Mouse (Mus musculus) skeletal muscle tissue, adult 2 months (tissue): ENCODE measurements at regions not wholly inside any gene's neighbourhood (a gene's known extent, or its start where the extent isn't known, plus 50 kb on each side); places are given as distances from the start of the nearest gene placed in this dataset.

Experiments
- DNase-seq: peaks from one replicate; pipeline ENCODE4 v3.0.0-alpha.2; 2012; ENCODE audit warnings: low read depth, low spot score

DNA sequence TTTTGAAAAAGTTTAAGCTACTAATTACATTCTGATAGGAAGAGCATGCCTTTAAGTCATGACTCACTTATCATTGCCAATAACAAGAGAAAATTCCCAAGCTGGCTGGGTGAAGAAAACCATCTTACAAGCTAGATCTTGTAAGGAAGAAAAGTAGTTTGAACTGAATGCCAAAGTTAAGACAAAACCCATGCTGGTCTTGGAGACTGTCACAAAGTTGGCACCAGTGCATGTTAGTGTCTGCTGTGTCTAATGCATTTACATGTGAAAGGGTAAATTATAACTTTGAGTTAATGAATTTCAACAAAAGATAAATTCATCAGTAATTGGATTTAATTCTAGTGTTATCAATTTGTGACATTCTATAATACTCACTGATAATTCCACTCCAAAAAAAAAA lies 533.6 kb upstream of the Fam241a start:
- no peak for DNase-seq

DNA sequence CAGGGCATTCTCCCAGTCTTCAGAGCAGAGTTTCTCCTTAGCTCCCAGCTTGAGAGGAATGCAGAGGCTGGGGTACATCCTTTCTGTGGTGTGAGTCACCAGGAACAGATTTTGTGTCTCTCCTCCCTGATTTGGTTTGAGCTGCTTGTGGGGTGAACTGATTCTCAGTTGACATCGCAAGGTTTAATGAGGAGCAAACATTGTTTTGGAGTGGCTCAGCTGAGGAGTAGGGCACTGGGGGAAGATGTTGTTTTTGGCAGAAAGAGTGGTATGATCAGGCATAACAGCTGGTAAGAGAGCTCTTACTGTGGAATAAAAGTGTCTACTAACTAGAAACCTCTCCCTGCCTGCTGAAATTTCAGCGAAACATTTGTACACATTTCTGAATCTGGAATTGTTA lies 519.4 kb upstream of the Fam241a start:
- no peak for DNase-seq

DNA sequence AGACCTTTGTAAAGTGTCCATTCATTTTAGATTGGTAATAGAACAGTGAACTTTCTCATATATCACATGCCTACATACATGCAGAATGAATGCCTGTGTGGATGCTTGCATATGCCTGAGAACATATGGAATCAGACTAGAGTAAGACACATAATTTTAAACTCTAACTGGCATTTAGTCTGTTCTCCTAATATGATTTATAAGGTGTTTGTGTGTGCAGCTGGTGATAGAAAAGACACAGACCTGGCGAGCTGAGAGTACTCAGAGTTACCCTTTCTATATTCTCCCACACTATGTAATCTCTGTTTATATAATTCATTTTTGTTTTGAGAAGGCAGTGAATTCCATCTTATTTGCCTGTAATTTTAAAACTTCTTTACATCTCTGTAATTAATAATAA lies 517.4 kb upstream of the Fam241a start:
- no peak for DNase-seq

DNA sequence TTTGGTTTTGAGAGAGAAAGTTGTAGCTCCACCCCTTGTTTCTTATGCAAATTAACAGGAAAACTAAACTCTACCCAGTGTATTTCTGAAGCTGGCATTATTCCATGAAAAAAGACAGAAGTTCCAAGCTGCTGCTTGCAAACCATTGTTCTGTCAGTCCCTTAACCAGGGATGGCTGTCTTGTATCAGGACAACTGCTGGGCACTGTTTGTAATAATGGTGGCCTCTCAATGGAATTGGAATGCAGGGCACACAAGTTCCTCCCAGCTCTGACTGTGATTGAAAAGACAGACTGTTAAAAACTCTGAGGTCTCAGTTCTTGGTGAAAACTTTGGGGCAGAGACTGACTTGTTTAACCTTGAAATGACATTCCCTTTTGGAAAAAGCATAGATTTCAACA lies 516.0 kb upstream of the Fam241a start:
- DNase-seq: no peak

DNA sequence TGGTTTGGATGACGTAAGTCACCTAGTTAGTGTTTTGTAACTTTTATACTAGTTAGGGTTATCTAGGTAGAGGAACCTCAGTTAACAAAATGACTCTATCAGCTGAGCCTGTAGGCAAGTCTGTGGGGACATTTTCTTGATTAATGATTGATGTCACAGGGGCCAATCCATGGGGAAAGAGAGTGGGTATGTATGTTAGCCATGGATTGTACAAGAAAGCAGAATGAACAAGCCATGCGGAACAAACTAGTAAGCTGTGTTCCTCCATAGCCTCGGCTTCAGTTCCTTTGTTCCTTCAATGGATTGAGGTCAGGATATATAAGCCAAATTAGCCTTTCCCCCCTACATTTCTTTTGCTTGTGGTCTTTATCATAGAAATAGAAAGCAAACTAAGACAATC lies 498.7 kb upstream of the Fam241a start:
- DNase-seq: no peak

DNA sequence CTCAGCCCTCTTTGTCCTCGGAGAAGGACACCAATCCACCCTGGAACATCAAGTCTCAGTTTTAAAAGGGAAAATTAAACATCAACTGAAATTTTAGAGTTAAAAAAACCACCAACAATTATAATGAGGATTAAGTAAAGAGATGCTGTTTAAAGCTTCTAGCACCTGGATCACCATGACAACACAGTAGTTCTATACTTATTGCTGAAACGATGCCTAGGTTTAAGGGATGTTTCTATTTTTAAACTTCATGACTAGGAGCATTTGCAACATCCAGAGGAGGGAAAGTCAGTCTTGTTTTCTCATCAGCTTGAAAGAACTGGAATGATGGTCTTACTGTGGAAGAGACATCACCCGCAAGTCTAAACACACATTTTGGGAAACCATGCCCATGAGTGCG lies 484.5 kb upstream of the Fam241a start:
- DNase-seq: no peak

DNA sequence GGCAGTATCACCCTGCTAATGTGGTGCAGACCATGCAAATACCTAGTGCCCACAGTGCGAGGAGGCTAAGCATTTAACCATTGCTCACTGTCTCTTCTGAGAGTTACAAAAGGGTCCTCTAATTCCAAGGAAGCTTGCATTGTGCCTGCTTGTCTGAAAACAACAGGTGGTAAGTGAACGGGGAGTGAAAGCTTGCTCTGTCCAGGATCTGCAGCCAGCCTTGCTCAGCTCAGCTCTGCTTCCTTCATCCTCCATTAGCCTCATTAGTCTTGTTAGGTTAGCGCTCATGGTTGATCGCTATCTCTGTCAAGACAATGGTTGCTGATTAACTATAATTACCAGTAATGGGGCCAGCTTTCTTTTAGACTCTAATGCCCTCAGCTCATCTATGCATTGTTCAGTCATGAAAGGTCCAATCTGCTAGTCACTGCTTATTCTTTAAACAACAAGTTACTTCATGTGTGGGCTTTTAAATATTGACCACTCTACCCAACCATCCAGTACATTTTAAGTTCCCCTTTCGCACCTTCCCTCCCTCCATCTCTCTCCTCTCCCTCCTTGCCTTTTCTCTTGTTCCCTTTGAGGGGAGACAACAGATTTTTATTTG lies 473.5 kb upstream of the Fam241a start:
- no peak for DNase-seq

DNA sequence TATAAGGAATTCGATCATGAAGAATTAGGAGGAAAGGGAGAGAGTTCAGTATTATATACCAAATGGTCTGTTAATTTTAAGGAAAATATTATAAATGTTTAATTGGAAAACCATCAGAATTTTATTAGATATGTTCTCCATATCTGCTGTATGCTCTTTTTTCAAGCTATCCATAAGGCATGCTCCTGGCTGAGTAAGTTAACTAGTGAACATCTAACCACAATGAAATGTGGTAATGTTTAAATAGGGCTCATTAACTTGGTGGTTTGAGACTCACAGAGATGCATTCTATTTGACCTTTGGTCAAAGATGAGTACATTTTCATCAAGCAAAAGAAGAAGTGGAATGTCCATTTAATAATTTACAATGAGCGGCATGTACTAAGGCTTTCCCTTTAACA lies 466.2 kb upstream of the Fam241a start:
- no peak for DNase-seq

DNA sequence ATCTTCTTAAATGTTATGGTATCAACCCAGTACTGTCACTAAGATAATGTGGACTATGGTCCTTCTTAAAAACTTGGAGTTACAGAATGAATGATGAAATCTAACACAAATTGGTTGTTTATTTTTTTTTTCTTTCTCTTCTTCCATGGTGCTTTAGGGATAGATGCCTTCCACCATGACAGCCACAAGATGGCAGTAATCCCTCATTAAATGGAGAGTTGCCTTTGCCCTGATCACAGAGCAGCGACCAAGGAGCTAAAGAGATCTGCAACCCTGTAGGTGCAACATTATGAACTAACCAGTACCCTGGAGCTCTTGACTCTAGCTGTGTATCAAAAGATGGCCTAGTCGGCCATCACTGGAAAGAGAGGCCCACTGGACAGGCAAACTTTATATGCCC lies 453.0 kb upstream of the Fam241a start:
- DNase-seq: peak; percentile 24

DNA sequence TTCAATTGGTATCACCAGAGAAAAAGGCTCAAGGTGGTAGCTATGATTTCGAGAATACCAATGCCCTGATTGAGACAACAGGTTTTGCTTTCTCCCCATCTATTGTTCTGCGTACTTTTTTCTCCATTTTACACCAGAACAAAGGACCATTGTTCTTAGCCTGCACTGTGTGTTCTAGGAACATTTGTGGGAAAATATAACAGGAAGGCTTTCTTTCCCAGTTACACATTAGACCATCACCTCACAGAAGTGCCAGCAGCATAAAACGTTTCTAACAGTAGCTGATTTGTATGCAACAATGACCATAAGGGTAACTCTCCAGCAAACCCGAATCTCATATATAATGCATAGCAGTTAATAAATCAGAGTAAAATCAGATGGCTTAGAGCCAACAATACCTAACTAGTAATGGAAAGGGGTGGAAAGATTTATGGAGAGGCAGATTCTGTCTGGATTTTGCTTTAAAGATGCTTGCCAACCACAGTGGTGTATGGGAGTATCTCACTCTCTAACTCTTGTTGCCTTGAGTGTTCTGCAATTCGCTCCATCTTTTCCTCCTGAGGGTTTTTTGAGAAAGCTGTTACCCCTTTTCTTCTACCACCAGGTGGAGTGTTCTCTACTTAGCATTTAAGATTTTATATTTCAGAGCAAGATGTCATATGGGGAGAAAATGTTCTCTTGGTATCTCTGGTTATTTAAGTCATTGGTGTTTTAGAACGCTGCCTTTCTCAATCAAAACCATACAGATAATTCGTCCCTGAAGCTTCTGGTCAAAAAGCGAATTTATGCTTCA lies 451.9 kb upstream of the Fam241a start:
- no peak for DNase-seq

DNA sequence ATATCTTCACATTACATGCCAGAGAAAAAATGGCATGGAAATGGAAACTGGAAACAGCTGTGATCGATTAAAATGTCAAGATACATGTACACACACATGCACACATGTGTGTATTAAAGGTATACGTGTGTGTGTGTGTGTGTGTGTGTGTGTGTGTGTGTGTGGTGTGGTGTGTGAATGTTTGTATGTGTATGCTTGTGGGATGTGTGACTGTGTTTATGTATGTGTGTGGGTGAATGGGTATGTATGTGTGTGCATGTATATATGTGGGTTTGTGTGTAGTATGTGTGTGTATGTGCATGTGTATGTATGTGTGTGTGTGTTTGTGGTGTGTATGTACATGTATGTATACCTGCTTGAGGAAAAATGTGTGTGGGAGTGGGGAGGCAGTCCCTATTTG lies 441.4 kb upstream of the Fam241a start:
- no peak for DNase-seq

DNA sequence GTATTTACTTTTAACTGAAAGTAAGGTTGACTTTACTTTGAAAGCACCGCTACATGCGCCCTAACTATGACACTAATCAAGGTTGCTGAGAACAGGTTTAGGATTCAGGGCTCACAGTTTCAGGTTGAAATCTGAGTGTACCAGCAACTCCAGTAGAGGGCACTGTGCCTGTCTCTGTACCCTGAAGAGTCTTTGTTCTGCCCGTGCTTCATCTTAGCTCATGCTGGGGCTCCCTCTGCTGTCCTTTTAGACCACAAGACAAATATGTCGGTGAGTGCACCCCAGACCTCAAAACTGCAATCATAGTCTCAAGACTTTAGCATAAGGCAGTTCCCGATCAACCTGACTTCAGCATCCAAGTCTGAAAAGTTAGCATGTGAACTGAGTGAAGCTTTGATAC lies 440.9 kb upstream of the Fam241a start:
- DNase-seq: peak; percentile 37

DNA sequence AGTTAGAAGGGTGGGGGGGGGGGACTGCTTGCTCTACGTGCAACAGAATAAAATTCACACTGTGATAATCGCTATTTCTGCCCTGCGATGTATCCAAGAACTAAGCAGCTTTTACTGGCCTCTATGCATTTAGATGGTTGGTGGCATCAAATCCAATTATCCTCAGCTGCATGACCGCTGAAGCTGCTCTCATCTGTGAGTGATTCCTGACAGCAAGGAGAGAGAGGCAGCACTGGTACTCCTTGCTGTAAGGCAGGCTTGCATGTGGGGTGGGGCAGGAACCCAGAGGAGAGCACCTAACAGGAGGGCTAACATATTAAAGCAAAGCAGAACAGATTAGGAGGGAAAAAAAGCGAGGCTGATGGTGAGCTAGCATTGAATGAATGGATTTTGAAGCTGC lies 431.6 kb upstream of the Fam241a start:
- no peak for DNase-seq

DNA sequence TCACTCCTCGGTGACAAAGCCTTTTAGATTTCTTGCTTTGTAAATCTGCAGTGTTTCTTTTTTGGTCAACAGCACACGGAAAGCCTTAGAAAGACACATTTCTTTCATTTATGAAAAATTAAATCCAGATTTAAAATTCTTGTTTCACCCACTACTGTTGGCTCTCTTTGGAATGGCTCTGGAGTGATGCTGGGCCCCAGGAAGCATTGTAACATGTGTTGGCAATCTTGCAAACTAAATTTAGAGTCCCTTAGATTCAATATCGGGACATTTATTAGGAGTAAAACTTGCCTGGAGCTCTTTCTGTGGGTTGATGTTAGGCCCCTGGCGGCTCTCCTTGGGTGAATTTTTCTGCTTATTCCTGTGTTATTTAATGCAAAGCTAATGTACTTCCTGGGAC lies 405.2 kb upstream of the Fam241a start:
- DNase-seq: no peak

DNA sequence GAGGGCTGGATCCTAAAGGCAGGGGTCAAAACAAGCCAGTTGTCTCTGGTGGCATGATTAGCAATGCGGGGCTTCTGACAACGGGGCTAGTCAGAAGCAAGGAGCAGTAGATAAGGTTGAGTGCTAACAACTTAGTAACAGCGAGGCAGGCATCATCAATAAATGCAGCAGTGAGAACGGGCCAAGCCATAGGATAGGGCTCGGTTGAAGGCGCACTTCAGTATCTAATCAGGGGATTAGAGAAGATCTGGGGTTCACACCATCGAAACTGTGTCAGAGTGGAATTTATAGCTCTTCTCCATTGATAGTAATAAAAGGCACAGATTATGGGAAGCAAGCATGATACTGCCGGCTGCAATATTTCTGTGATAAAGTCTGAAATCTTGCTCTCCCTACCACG lies 402.0 kb upstream of the Fam241a start:
- no peak for DNase-seq

DNA sequence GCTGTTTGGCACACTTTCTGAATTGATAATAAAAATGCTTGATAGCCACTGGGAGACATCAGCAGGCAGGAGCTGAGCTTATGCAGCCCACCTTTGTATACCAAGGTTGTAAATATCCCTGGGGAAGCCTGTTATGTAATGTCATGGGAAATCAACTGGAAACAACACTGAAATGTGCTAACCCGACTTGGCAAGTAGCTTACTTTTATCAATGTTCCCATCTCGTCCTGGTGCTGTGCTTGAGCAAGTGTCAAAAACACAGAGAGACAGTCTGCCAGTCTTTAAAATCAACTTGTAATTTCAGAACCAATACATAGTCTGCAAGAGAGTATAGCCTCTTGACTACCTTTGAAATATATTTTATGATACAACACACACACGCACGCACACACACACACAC lies 391.7 kb upstream of the Fam241a start:
- DNase-seq: no peak

DNA sequence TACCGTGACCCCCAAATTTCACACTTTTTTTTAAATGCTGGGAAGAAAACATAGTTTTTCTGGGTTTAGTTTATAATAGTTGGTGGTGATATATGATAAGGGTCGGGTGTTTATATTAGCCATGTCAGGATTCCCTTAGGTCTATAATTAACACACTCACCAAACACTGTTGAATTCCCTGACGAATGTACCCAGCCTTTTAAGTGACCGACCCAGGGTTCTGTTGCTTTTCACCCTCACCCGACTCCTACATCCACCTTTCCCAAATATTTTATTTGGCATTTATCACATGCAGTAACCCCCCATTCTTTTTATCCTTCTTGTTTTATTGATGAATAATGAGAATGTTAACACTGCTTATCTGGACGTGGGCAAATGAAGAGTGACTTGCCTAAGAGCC lies 389.1 kb upstream of the Fam241a start:
- DNase-seq: no peak

DNA sequence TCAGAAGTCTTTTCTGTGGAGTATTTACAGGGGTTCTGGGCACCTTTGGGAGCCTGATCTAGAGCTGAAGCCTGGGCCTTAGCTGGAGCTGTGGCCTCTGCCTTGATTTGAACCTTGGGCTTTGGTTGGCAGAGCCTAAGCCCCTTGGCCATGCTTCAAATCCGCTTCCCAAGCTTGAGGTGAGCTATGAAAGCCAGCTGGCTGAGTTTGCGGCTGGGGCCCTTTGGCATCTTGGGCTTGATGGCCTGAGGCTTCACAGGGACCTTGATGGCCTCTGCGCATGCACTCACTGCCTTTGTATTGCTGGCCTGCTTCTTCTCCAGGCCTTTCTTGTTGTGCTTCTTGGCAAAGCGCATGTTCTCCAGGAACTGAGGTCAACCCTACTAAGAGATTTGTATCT lies 384.5 kb upstream of the Fam241a start:
- DNase-seq: no peak

DNA sequence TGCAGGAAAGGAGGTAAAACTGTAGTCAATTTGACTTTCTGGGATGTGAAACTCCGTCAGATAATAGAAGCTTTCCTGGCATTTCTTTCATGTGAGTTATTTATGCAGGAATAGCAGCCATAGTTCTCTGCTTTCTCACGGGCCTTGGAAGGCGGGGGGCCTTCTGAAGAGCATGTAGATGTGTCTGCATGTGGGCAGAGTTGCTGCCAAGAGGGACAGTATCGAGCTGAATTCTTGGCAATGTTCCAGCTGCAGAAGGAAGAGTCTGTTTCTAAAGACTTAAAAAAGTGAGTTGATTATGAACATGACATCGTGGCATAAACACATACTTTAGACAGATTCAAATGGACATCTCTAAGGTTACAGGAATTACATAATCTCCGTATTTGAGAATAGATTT lies 374.5 kb upstream of the Fam241a start:
- DNase-seq: no peak

DNA sequence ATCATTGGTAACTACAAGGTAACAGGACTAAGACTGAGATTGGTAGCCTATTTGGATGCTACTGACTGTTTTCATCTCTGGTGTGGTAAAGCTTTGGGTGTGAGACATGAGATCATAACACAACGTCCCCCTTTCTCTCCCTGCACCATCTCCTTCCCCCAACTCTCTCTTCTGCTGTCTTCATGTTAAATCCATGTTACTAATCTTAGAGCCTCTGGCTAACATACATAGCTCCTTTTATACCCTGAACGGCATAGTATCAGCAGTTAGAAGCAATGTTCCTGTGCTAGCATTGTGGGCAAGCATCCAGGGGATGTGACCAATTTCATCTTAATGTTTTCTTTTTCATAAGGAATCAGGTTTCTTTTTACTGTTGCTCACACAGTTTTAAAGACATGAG lies 365.1 kb upstream of the Fam241a start:
- no peak for DNase-seq

DNA sequence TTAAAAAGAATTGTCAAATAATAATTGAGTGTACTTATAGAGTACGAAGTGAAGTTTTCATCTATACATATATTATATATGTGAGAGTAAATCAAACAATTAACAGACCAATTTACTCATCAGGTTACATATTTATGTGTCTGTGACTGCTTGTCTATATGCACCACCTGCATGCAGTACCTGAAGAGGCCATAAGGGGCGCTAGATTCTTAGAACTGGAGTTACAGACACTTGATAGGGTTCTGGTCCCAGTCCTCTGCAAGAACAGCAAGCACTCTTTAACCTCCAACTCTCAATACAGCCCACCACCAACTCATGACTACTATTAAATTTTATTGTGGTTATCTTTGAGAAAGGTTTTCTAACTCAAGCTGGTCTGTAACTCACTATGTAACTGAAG lies 351.7 kb upstream of the Fam241a start:
- DNase-seq: no peak

DNA sequence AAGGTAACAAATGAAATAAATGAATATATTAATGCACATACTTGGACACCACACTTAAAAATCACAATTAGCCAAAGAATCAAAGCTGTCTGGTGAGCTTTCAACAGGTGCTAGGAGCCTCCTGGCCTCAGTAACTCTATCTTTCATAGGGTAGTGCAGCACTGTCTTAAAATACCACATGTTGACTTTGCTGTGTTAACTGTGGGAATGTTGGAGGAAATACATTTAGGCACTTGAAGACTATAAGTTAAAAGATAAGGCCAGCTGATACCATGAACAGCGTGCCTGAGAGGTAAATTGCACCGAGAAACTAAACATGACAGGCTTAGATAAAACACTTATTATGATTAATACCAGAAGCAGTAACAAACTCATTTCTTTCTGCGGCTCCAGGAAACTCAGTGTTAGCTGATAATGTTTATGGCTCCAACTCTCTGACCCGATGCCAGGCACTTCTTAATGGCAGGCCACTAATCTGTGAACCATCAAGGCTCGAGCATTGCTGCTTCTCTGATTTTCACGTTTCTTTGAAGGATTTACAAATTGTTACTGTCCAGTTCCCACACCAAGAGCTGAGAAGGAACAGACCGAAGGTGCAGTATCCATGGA lies 343.8 kb upstream of the Fam241a start:
- DNase-seq: no peak

DNA sequence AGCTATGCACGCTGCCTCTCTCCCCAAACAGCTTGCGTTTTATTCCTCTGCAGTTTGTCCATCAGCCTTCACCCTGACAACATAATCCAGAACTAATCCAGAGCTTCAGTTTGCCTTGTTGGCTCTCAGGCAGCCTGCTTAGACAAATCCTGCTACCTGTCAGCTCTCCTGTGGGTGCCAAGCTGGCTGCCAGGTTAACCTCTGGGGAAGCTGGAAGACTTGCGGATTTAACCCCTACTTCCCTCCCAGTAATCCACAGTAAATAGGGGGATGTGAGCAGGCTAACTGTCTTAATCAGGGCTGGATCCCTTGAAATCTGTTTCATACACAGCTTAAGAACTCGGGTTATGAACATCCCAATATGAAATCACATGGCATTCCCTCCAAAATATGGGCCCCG lies 334.3 kb upstream of the Fam241a start:
- no peak for DNase-seq
